Mouse (Mus musculus): Measurements from ENCODE around the gene Cox5b.
A peak's percentile ranks its signal among the peaks of the same experiment; 100 is the strongest.

Gene Cox5b

DNA sequence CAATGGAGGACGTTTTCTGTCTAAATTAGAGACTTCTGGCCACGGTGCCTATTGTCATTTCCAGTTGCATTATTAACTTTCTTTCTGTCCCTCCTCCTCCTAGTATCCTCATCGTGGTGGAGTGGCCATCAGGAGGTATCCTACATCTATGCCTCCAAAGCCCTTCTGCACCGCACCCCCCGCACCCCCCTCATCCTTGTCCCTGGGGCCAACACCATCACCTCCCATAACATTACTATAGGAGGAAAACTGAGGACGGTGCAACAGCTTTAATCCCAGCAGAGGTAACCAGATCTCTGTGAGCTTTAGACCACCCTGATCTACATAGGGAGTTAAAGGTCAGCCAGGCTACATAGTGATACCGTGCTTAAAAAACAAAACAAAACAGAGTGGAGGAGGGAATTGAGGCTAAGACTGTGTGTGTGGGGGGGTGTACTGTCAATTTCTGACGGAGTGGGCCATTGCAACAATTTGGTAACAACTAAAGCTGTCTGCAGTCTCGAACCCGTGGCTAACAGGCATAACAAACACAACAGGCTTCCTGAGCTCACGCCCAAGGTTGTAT is 496 bp upstream of the Cox5b start:
- no peak for DNase-seq

GRCm38 (mm10) chr1:36694871-36695270 is 3.6 kb downstream of the Cox5b start:
- no peak for DNase-seq

DNA sequence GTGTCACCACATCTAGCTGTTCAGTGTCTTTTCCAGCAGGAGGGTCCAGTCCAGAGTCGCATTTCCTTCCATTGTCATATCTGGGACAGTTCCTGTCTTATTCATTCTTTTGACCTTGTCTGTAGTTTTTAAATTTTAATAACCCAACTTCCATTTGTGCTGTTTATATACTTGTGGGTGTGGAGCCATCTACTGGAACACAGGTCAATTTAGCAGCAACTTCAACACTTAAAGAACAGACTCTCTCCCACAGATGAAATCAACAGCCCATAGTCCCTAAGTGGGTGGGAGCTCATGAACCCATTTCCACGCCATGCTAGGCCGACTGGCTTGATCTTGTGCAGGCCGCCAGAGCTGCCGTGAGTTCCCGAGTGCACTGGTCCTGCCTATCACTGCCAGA is 5.2 kb downstream of the Cox5b start:
- no peak for DNase-seq

- DNase-seq = no peak
These were observed 5.8 kb downstream of the Cox5b start for GRCm38 (mm10) chr1:36697030-36697429.

GRCm38 (mm10) chr1:36707166-36707565 is 15.9 kb downstream of the Cox5b start:
- DNase-seq = no peak

GRCm38 (mm10) chr1:36707797-36708196 is 16.5 kb downstream of the Cox5b start:
- no peak for DNase-seq

- peak; percentile 52 for DNase-seq
These were observed 17.4 kb downstream of the Cox5b start for GRCm38 (mm10) chr1:36708626-36709025.

DNA sequence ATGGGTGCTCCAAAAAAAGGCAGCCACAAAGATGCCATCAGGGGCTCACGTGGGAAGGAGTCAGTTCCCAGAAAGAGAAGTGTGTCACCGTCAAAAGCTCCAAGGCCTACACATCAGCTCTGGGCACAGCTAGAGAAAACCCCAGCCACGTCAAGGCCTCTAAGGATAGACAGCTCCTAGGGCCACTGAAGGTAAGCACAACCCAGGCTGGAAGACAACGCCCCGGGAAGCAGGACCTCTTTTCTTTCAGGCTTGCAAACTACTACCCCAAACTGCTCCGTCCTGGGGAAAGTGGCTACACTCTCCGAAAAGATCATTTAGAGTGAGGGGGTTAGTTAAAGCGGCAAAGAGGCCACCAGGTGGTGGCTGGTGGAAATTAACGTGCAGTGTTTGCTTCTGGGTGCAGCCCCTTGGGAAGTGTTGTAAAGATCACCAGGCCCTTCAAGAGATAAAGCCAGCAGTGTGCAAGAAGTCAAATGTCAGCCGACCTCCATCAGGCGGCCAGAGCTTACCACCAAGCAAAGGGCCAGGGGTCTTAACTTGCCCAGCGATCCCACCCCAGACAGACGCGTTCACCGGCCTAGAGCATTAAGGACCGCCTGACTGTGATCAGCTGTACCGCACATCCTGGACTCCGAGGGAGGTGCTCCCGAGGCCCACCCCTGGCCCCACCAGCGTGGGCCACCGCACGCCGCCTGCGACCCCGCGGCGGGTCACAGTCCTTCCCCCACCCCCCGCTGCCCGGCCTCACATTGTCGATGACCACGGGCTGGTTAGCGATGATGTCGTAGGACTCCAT is 18.0 kb downstream of the Cox5b start:
- peak; percentile 52 for DNase-seq

GRCm38 (mm10) chr1:36709854-36710280 is 18.6 kb downstream of the Cox5b start, which contains the start of gene 4933424G06Rik:
Gene 4933424G06Rik (plus strand): TSS chr1:36710149.
- peak; percentile 99 for DNase-seq

DNA sequence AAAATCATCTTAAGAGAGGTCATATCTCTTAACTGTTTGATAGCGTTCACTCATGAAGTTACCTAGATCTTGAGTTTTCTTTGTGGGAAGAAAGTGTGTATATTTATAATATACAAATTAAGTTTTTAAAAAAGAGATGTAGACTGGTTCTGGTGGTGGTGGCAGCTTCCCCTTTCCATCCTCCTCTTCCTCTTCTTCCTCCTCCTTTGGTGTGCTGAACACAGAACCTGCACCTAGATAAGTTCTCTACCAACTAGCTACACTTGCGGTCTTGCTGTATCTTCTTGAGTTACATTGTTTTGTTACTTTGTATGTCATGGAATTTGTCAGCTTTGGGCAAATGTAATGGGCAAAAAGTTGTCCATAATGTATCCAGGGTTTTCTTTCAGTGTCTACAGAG is 19.9 kb downstream of the Cox5b start:
- no peak for DNase-seq

- no peak for DNase-seq
These were observed 23.1 kb downstream of the Cox5b start, which contains the start of gene Actr1b for GRCm38 (mm10) chr1:36714311-36714710. Gene Actr1b (minus strand): TSS chr1:36714422.

- DNase-seq = no peak
These were observed 27.5 kb downstream of the Cox5b start for GRCm38 (mm10) chr1:36718786-36719185.

- no peak for DNase-seq
These were observed 32.2 kb downstream of the Cox5b start for GRCm38 (mm10) chr1:36723146-36724056.

DNA sequence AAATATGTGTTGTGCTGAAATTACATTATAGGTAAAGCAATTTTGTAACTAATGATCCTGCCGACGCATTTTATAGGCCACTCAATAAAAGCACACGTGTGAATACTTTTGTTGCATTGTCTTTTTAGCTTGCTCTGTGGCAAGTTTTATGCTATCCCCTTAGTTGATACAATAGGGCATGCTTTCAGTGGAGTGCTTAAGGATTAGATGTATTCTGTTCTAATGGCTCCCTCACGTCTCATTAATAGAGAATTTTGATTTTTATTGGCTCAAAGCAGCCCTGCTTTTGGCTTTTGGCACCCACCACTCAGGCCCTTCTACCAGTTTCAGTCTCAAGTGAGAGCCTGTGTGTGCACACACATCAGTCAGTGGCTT is 32.8 kb downstream of the Cox5b start:
- no peak for DNase-seq

DNA sequence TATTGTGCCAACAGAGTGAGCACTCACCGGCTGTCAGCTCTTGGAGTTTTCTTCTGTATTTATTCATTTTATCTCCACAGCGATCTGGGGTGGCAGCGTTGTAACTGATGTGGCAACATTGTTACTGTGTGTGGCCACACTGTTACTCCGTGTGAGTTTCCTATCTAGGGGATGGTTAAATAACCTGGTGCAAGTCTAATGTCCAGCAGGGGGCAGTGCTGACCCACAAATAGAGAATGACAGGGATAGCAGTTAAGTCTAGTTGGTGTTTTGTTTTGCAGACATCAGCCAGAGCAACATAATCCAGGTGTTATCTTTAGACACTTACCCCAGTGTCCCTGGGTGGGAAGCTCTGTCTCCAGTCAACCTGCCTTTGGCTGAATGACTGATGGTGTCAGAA is 46.1 kb downstream of the Cox5b start:
- DNase-seq = peak; percentile 91

GRCm38 (mm10) chr1:36739231-36739630 is 48.0 kb downstream of the Cox5b start:
- no peak for DNase-seq

DNA sequence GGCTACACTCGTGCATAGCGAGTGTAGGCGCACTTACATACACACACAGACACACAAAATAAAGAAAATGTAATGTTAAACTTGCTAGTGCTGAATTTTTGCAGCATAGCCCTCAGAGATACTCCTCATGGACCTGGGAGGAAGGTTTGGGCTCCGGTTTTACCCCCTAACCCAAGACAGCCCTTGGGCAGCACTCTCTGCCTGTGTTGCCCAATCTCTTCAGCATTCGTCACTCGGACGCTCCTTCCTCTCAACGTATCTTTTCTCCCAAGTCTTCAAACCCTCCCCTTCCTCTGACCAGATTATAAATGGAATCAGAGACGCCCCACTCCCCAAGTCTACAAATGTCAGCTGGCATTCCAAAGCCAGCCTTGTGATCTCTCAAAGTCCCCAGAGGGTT is 51.8 kb downstream of the Cox5b start:
- no peak for DNase-seq
